Comparison of ENCODE assay signal across 8 mouse cellular contexts in genomic region chr7:80189147-80189933, GRCm38 (mm10). TPM values are rescaled to one million over a fixed set of nuclear protein-coding genes. Genes with fewer than 3 reads are reported as not detected.
DNase-seq lines count a peak whose midpoint lies in the region; TF ChIP-seq lines count a peak whose summit lies in the region.

No protein-coding gene starts in this region.

- H3K79me2 ChIP-seq in myocyte (ENCODE audit: control insufficient read depth, insufficient read depth) = peaks cover 50% of the 10 kb centered on the region

- H3K27me3 ChIP-seq in kidney, adult 2 months (replicated peaks; ENCODE audit: control insufficient read depth, insufficient read depth, low read length) = no peaks in the 10 kb centered on the region
- 0 out of 2 replicates have a peak, but pooled peaks cover 4% of the 10 kb centered on the region for H3K27me3 ChIP-seq in hindbrain, embryonic 10.5 days (ENCODE audit: insufficient read depth, poor library complexity, severe bottlenecking)
- no peaks in the 10 kb centered on the region for H3K27me3 ChIP-seq in myocyte (ENCODE audit: control insufficient read depth, insufficient read depth, insufficient read length)

- peak overlapping the region; percentile 11 for H3K27ac ChIP-seq in kidney, adult 2 months (ENCODE audit: insufficient read depth, low read depth, low read length)
- peak overlapping the region; percentile 75 for H3K27ac ChIP-seq in hindbrain, embryonic 10.5 days

- no peaks in the 10 kb centered on the region for H3K36me3 ChIP-seq in kidney, adult 2 months (ENCODE audit: control insufficient read depth, insufficient read depth, low read length)
- no peaks in the 10 kb centered on the region for H3K36me3 ChIP-seq in hindbrain, embryonic 10.5 days
- no peaks in the 10 kb centered on the region for H3K36me3 ChIP-seq in myocyte (ENCODE audit: control insufficient read depth, insufficient read depth)

- no peak for TF ChIP-seq CTCF in kidney, adult 2 months (conservative IDR thresholded peaks at IDR 0.05; ENCODE audit: insufficient read depth, insufficient read length, low read depth, low read length)

- no peaks in the 10 kb centered on the region for H3K9me3 ChIP-seq in hindbrain, embryonic 10.5 days

- WGBS in kidney, adult 2 months = 27% methylated on average over 11 of the region's 11 CpGs
- WGBS in hindbrain, embryonic 10.5 days = 59% methylated on average over 11 of the region's 11 CpGs

- H3K4me1 ChIP-seq in kidney, adult 2 months (ENCODE audit: control insufficient read depth, insufficient read depth, low read length) = peaks cover 46% of the 10 kb centered on the region
- H3K4me1 ChIP-seq in hindbrain, embryonic 10.5 days (replicated peaks) = peaks cover 84% of the 10 kb centered on the region

- peak overlapping the region; percentile 98 for H3K4me2 ChIP-seq in myocyte (ENCODE audit: low read depth)

- H3K4me3 ChIP-seq in kidney, adult 2 months (ENCODE audit: insufficient read depth, low read depth, low read length) = no peak overlapping the region
- H3K4me3 ChIP-seq in hindbrain, embryonic 10.5 days = peak overlapping the region; percentile 9; the same call in 1 of the 2 replicates
- no peak overlapping the region for H3K4me3 ChIP-seq in myocyte

- TF ChIP-seq POLR2A in kidney, adult 2 months (IDR thresholded peaks at IDR 0.05; ENCODE audit: low read depth, low read length) = no peak
- TF ChIP-seq POLR2A in myocyte (IDR thresholded peaks at IDR 0.05; ENCODE audit: insufficient read length, low read depth) = no peak

- no peak overlapping the region for H3ac ChIP-seq in myocyte (ENCODE audit: control insufficient read depth, insufficient read length)

- DNase-seq in kidney, adult 2 months = peak; percentile 60
- DNase-seq in kidney, adult 11 months = no peak
- peak; percentile 48 for DNase-seq in Muller cell, postnatal 12 days (ENCODE audit: inconsistent ontology term)
- DNase-seq in hindbrain, embryonic 10.5 days (ENCODE audit: low spot score) = no peak
- DNase-seq in frontal cortex, postnatal 14 days (ENCODE audit: low spot score in 2 of 2) = no peak
- no peak for DNase-seq in layer of hippocampus, adult 9-10 months (ENCODE audit: low spot score)
- no peak for DNase-seq in heart, adult 18-20 months

TF ChIP-seq in myocyte, 11 proteins besides CTCF, POLR2A, EP300 and RAD21:
- TF ChIP-seq USF1 (IDR thresholded peaks at IDR 0.05; ENCODE audit: low read depth) (peak; percentile 36), MYOD1 (IDR thresholded peaks at IDR 0.05; ENCODE audit: control insufficient read depth in 1 of 3, insufficient read length in 2 of 3, low read depth in 2 of 3) (no peak), REST (IDR thresholded peaks at IDR 0.05; ENCODE audit: insufficient read depth, insufficient read length) (no peak), TCF12 (IDR thresholded peaks at IDR 0.05; ENCODE audit: insufficient read depth, poor library complexity, severe bottlenecking) (no peak), MYOG (IDR thresholded peaks at IDR 0.05; ENCODE audit: control insufficient read depth in 1 of 3, insufficient read depth in 1 of 3, insufficient read length in 2 of 3, low read depth in 2 of 3) (no peak), MAX (IDR thresholded peaks at IDR 0.05; ENCODE audit: low read depth) (no peak)

RNA-seq across cellular contexts. Expression of gene Sema4b, which starts 2.7 kb away (rescaled TPM):
- polyA plus RNA-seq in kidney, adult 2 months (2012; rRNA removed) = 24.4 and 26.3 TPM in 2 replicates
- 14.0 and 17.5 TPM in 2 replicates for polyA plus RNA-seq in hindbrain, embryonic 10.5 days (2016; fragmentation: Nextera tagmentation; extraction: Ambion mirVana)
- polyA plus RNA-seq in myocyte (2012; fragmentation: generic; extraction: Trizol) = 11.4 TPM
- 10 to 100 TPM; 10.6 to 12.6 TPM for total RNA-seq in heart, adult 18-20 months (2021)

RNA-seq across cellular contexts. Expression of gene Cib1, which starts 43.3 kb away (rescaled TPM):
- 333 and 344 TPM in 2 replicates for polyA plus RNA-seq in kidney, adult 2 months (2012; rRNA removed)
- 74.8 and 79.6 TPM in 2 replicates for polyA plus RNA-seq in hindbrain, embryonic 10.5 days (2016; fragmentation: Nextera tagmentation; extraction: Ambion mirVana)
- polyA plus RNA-seq in myocyte (2012; fragmentation: generic; extraction: Trizol) = 98.7 TPM
- total RNA-seq in heart, adult 18-20 months (2021) = 10 to 100 TPM; 15.2 to 18.6 TPM

RNA-seq across cellular contexts. Expression of gene Gdpgp1, which starts 43.3 kb away (rescaled TPM):
- polyA plus RNA-seq in kidney, adult 2 months (2012; rRNA removed) = 2.4 and 2.6 TPM in 2 replicates
- 6.2 and 6.5 TPM in 2 replicates for polyA plus RNA-seq in hindbrain, embryonic 10.5 days (2016; fragmentation: Nextera tagmentation; extraction: Ambion mirVana)
- 0.91 TPM for polyA plus RNA-seq in myocyte (2012; fragmentation: generic; extraction: Trizol)
- total RNA-seq in heart, adult 18-20 months (2021) = 1 to 10 TPM; 1.2 to 1.6 TPM

RNA-seq across cellular contexts. Expression of gene Ttll13, which starts 56.8 kb away (rescaled TPM):
- polyA plus RNA-seq in kidney, adult 2 months (2012; rRNA removed) = 1.4 and 1.7 TPM in 2 replicates
- 0.70 and 0.98 TPM in 2 replicates for polyA plus RNA-seq in hindbrain, embryonic 10.5 days (2016; fragmentation: Nextera tagmentation; extraction: Ambion mirVana)
- polyA plus RNA-seq in myocyte (2012; fragmentation: generic; extraction: Trizol) = 0.24 TPM
- under 1 TPM; 0.12 to 0.36 TPM for total RNA-seq in heart, adult 18-20 months (2021)

Comparison
In these comparisons a context has a peak if more than half of its experiments do, and no peak if none do; other contexts are left out.
1. DNase-seq: peak in kidney, adult 2 months (single experiment) and Muller cell, postnatal 12 days (single experiment); none in kidney, adult 11 months (single experiment), hindbrain, embryonic 10.5 days (single experiment), frontal cortex, postnatal 14 days (0 of 2), layer of hippocampus, adult 9-10 months (single experiment) and heart, adult 18-20 months (0 of 2).